Mouse (Mus musculus) hindbrain, embryonic 16.5 days (tissue): ENCODE measurements around the gene Stum. TPM values are rescaled to one million over a fixed set of nuclear protein-coding genes. Genes with fewer than 3 reads are reported as not detected.
A peak's percentile ranks its signal among the peaks of the same experiment; 100 is the strongest.
"Not testable (repeated sequence)": the region's sequence is repeated elsewhere in the genome, so short reads cannot be mapped to it uniquely, and the experiment has no call there.

Experiments used
- ATAC-seq: fragments of 200-750 bp; cut with Nextera tagmentation; 2 replicates; pipeline ENCODE4 v1.8.0; 2017; ENCODE audit warnings: moderate TSS enrichment, moderate library complexity
- H3K27ac ChIP-seq: fragments of 300-500 bp; sonication (generic); 2 replicates; pipeline ENCODE4 v1.5.1; 2014; ENCODE audit warnings: low read depth, mild to moderate bottlenecking, control low read depth, low read length, moderate library complexity
- H3K27me3 ChIP-seq: fragments of 300-500 bp; sonication (generic); replicated peaks from 2 replicates; pipeline ENCODE4 v1.6.1; 2014; ENCODE audit warnings: low read length; ENCODE audit not compliant: control insufficient read depth, insufficient read depth
- H3K36me3 ChIP-seq: fragments of 300-500 bp; sonication (generic); 2 replicates; pipeline ENCODE4 v1.6.1; 2014; ENCODE audit warnings: mild to moderate bottlenecking, low read length, moderate library complexity, mixed read lengths; ENCODE audit not compliant: control insufficient read depth, insufficient read depth
- H3K4me1 ChIP-seq: fragments of 300-500 bp; sonication (generic); 2 replicates; pipeline ENCODE4 v1.6.1; 2014; ENCODE audit warnings: low read depth, low read length; ENCODE audit not compliant: control insufficient read depth, insufficient read depth
- H3K4me2 ChIP-seq: fragments of 300-500 bp; sonication (generic); 2 replicates; pipeline ENCODE4 v1.6.1; 2014; ENCODE audit warnings: mild to moderate bottlenecking, low read length, control low read depth, moderate library complexity
- H3K4me3 ChIP-seq: fragments of 300-500 bp; sonication (generic); 2 replicates; pipeline ENCODE4 v1.5.1; 2014; ENCODE audit warnings: mild to moderate bottlenecking, low read length, control low read depth, moderate library complexity
- H3K9ac ChIP-seq: fragments of 300-500 bp; sonication (generic); 2 replicates; pipeline ENCODE4 v1.6.1; 2014; ENCODE audit warnings: low read depth, mild to moderate bottlenecking, control low read depth, low read length, moderate library complexity
- H3K9me3 ChIP-seq: fragments of 300-500 bp; sonication (generic); 2 replicates; pipeline ENCODE4 v1.6.1; 2014; ENCODE audit warnings: mild to moderate bottlenecking, low read length, moderate library complexity; ENCODE audit not compliant: control insufficient read depth
- WGBS: fragments of 180-500 bp; shearing (Covaris S2); extraction: QIAGEN DNeasy Blood & Tissue Kit; methylation state at CpG from one replicate; pipeline ENCODE4 v1.1.7; 2014; 5-methylcytosine and 5-hydroxymethylcytosine counted together
- polyA plus RNA-seq: library from polyadenylated mRNA; unstranded; fragments of >200 nt; fragmentation: Nextera tagmentation; extraction: Ambion mirVana; gene quantifications from 2 replicates; pipeline ENCODE4 v1.2.1, GENCODE M21; 2015

The Stum gene
- polyA plus RNA-seq, 1 experiment from 2014 or later: 18.6 TPM

- no peak overlapping the region for H3K9ac ChIP-seq
- WGBS: 66% methylated on average over 3 of the region's 3 CpGs
- no peak overlapping the region for H3K4me3 ChIP-seq
- no peak overlapping the region for H3K27ac ChIP-seq
- H3K9me3 ChIP-seq: no peaks in the 10 kb centered on the region
- H3K4me1 ChIP-seq: peaks cover 14% of the 10 kb centered on the region
- H3K4me2 ChIP-seq: no peak overlapping the region
- H3K27me3 ChIP-seq: no peaks in the 10 kb centered on the region
- no peak for ATAC-seq
- H3K36me3 ChIP-seq: no peaks in the 10 kb centered on the region
Measured at GRCm38 (mm10) chr1:180390321-180390731, 93.0 kb downstream of the Stum start.

DNA sequence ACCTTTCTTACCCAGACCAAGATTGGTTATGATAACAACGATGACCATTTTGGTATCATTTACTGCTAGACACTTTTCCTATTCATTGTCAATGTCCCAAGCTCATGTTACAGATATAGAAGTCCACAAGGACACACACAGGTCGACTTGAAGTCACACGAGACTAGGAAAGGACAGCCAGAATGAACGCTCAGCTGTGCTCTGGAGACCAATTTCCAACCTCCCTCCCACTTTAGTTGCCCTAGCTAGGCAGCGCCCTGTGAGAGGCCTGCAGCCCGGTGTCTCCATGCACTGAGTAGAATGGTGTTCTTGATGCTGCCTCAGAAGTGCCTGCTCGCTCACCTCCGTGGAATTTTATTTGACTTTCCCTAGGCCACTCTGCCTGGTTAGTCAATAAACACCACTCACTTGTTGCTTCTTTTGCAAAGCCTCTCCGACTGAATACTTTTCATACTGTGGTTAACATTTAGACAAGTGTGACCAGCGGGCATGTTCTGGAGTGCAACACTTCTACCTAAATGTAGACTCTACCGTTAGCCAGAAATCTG lies 94.0 kb downstream of the Stum start:
- H3K4me1 ChIP-seq: peaks cover 14% of the 10 kb centered on the region
- not testable (repeated sequence) for H3K9ac ChIP-seq, H3K36me3 ChIP-seq, H3K27ac ChIP-seq, H3K4me2 ChIP-seq, H3K9me3 ChIP-seq, H3K4me3 ChIP-seq, H3K27me3 ChIP-seq, ATAC-seq
- 85% methylated on average over 11 of the region's 11 CpGs for WGBS

- H3K4me1 ChIP-seq: peaks cover 14% of the 10 kb centered on the region
- H3K27me3 ChIP-seq: no peaks in the 10 kb centered on the region
- 43% methylated on average over 1 of the region's 1 CpGs for WGBS
- no peak for ATAC-seq
- H3K9me3 ChIP-seq: no peaks in the 10 kb centered on the region
- peak overlapping the region; percentile 52; the same call in 1 of the 2 replicates for H3K27ac ChIP-seq
- no peak overlapping the region for H3K4me3 ChIP-seq
- H3K9ac ChIP-seq: no peak overlapping the region
- no peak overlapping the region for H3K4me2 ChIP-seq
- H3K36me3 ChIP-seq: no peaks in the 10 kb centered on the region
Measured at GRCm38 (mm10) chr1:180388481-180388880, 94.8 kb downstream of the Stum start.

GRCm38 (mm10) chr1:180387750-180388480 lies 95.4 kb downstream of the Stum start:
- 13% methylated on average over 11 of the region's 11 CpGs for WGBS
- Histone ChIP-seq H3K4me2 (peak overlapping the region; percentile 69), H3K4me3 (peak overlapping the region; percentile 42), H3K36me3 (no peaks in the 10 kb centered on the region), H3K27me3 (no peaks in the 10 kb centered on the region), H3K9me3 (no peaks in the 10 kb centered on the region), H3K9ac (peak overlapping the region; percentile 52), H3K4me1 (peaks cover 14% of the 10 kb centered on the region), H3K27ac (peak overlapping the region; percentile 52)
- no peak for ATAC-seq

- 1% methylated on average over 27 of the region's 27 CpGs for WGBS
Measured at GRCm38 (mm10) chr1:180386951-180387749, 96.2 kb downstream of the Stum start.

GRCm38 (mm10) chr1:180385308-180385707 lies 98.0 kb downstream of the Stum start:
- H3K9me3 ChIP-seq: no peaks in the 10 kb centered on the region
- no peaks in the 10 kb centered on the region for H3K27me3 ChIP-seq
- H3K36me3 ChIP-seq: no peaks in the 10 kb centered on the region
- no peak for ATAC-seq
- H3K9ac ChIP-seq: no peak overlapping the region
- H3K4me3 ChIP-seq: no peak overlapping the region
- WGBS: 85% methylated on average over 6 of the region's 6 CpGs
- H3K4me1 ChIP-seq: peaks cover 18% of the 10 kb centered on the region
- H3K4me2 ChIP-seq: no peak overlapping the region
- H3K27ac ChIP-seq: no peak overlapping the region

More at GRCm38 (mm10) chr1:180386951-180387749, 96.2 kb downstream of the Stum start:
- Histone ChIP-seq H3K4me3 (peak overlapping the region; percentile 42), H3K9ac (peak overlapping the region; percentile 52), H3K27me3 (no peaks in the 10 kb centered on the region), H3K9me3 (no peaks in the 10 kb centered on the region), H3K4me2 (peak overlapping the region; percentile 69), H3K27ac (peak overlapping the region; percentile 69), H3K36me3 (no peaks in the 10 kb centered on the region), H3K4me1 (peaks cover 16% of the 10 kb centered on the region)
- peak; percentile 97 for ATAC-seq

DNA sequence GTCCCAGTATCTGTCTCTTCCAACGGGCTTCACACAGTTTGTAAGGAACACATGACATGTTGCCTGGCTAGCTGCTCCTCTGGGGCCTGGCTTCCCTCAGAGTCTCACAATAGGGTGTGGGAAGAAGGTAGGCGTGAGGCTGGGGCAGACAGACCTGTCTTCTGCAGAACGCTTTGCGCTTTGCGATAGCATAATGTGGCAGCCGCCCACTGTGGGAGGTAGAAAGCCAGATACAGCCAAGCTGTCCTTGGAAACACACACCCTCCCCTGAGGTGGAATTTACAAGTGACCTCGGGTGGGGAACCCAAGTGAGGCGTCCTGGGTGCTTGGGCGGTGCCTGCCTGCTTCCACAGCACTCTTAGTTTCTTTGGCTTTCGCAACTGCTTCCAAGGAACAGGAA lies 98.8 kb downstream of the Stum start:
- Histone ChIP-seq H3K4me2 (no peak overlapping the region), H3K27ac (no peak overlapping the region), H3K36me3 (no peaks in the 10 kb centered on the region), H3K9ac (no peak overlapping the region), H3K4me1 (peaks cover 18% of the 10 kb centered on the region), H3K27me3 (no peaks in the 10 kb centered on the region), H3K4me3 (no peak overlapping the region), H3K9me3 (no peaks in the 10 kb centered on the region)
- ATAC-seq: no peak
- WGBS: 60% methylated on average over 10 of the region's 10 CpGs

GRCm38 (mm10) chr1:180383884-180384283 lies 99.4 kb downstream of the Stum start:
- no peak overlapping the region for H3K4me3 ChIP-seq
- no peaks in the 10 kb centered on the region for H3K36me3 ChIP-seq
- H3K4me2 ChIP-seq: no peak overlapping the region
- peaks cover 18% of the 10 kb centered on the region for H3K4me1 ChIP-seq
- H3K9ac ChIP-seq: no peak overlapping the region
- no peak for ATAC-seq
- H3K27me3 ChIP-seq: no peaks in the 10 kb centered on the region
- no peak overlapping the region for H3K27ac ChIP-seq
- H3K9me3 ChIP-seq: no peaks in the 10 kb centered on the region
- WGBS: 93% methylated on average over 8 of the region's 8 CpGs
